Mouse (Mus musculus) layer of hippocampus, adult 9-11 months (tissue): ENCODE data around the gene Tshz2.

ENCODE experiments used
- DNase-seq: peaks from one replicate; pipeline ENCODE4 v3.0.0; 2022

Gene Tshz2

DNA sequence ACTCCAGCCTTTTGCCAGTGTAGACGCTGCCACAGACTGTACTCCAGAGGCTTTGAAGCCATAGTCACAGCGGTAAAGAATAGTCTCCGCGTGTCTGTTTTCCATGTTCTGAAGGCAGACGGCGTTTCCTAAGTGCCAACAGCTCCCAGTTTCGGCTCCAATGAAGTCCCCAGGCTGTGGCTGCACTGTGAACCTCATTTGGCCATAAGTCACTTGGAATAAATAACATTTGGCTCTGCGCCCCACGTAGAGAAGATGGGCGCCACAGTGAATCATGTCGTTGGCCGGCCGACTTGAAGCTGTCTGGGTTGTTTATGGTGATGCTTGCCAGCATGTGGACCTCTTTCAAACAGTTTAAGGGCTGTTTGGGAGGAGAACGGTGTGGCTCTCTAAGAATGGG lies 426.0 kb downstream of the Tshz2 start:
- no peak for DNase-seq

DNA sequence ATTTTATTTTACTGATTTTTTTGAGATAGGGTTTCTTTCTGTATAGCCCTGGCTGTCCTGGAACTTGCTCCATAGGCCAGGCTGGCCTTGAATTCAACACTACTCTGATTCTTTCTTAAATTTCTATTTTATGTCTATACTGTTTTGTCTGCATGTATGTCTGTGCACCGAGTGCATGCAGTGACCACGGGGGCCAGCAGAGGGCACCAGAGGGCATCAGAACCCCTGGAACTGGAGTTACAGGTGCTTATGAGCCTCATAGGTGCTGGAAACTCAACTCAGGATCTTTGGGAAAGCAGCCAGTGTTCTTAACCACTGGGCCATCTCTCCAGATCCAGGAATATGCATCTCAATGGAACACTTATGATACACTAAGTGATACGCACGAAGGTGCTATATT lies 427.3 kb downstream of the Tshz2 start:
- no peak for DNase-seq

DNA sequence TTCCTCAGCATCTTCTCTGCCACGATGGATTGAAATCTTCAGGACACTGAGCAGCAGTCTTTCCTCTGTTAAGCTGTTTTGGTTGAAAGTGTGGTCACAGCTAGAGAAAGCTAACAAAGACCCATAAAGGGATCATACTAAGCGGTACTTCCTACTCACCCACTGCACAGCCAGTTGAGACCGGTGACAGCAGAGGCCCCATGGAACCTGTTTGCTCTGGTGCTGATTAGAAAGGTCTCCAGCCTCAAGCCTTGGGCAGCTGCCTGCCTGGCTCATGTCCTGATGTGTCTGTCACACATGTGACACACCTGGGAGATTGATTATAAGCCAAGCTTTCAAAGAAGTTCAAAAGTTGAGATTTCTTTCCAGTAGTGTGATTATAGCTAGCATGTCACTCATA lies 429.6 kb downstream of the Tshz2 start:
- no peak for DNase-seq

DNA sequence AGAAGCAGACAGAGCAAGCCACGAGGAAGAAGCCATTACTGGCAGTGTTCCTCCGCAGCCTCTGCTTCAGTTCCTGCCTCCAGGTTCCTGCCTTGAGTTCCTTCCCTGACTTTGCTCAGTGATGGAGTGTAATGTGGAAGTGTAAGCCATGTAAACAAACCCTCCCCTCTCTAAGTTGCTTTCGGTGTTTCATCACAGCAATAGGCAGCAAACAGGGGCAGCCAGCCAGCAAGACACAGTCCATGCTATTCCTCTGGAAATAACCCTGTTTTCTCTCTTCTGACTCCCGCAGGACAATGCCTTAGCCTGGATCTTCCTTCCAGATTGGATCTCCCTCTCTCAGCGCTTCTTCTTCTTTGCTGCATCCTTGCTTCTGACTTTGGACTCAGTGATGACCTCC lies 437.2 kb downstream of the Tshz2 start:
- no peak for DNase-seq

DNA sequence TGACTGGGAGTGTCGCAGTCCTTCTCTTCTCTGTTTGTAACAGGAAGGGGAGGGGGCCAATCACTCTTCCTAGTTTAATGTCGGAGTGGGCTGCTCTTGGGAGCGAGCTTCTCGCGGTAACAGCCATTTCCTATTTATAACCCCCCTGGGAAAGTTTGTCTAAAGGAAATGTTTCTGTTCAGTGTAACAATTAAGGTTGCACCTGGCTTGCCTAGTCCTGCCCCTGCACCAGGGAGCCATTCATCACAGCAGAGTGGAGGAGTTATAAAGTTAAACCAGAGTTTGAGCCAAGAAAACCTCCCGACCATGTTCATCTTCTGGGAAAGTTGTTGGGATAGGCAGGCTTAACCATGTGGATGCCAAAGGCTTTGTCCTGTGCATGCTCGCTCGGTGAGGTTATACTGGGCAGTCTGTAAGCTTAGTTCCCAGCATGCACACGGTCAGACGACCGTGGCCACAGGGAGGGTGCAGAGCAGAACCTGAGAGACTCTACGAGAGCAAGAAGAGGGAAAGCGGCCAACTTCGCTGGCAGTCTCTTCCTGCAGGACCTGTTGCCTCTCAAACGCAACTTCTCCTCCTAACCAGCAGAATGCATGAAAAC lies 437.9 kb downstream of the Tshz2 start:
- DNase-seq, result no peak

DNA sequence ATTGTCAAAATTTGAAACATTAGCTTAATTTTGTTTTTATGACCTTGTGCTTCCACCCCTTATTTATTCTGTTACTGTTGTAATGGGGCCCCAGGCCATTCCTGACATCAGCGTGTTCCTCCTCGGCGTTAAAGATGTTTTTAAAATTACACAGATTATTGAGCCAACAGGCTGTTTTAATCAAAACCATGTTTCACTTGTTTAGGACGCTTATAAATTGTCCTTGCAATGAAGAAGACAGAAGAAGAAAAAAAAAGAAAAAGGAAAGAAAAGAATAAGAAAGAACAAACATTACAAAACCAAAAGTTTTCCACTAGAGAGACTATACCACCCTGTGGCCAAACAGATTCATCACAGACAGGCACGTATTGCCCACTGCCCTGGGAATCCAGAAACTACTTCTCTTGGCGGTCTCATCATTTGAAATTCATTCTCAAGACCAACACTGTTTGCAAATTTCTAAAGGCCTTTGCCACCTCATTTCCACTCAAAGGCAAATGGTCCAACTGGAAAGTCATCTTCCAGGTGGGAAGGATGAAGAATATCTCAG lies 444.2 kb downstream of the Tshz2 start:
- no peak for DNase-seq

DNA sequence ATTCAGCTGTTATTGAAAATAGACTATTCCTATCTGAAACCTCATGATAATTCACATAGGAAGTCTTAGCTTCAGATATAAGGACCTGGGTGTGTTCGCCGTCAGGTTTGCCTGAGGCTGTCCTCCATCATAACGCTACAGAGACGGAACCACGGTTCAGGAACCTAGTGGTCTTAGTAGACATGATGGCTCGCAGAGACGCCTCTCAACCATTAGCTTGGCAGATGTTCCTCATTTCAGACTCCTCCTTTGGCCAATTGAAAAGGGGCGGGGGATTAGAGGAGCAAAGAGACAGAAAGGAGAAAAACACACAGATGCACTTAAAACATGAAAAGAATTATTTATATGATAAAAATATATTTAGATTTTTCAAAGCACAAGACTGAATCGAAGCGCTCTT lies 445.2 kb downstream of the Tshz2 start:
- no peak for DNase-seq

DNA sequence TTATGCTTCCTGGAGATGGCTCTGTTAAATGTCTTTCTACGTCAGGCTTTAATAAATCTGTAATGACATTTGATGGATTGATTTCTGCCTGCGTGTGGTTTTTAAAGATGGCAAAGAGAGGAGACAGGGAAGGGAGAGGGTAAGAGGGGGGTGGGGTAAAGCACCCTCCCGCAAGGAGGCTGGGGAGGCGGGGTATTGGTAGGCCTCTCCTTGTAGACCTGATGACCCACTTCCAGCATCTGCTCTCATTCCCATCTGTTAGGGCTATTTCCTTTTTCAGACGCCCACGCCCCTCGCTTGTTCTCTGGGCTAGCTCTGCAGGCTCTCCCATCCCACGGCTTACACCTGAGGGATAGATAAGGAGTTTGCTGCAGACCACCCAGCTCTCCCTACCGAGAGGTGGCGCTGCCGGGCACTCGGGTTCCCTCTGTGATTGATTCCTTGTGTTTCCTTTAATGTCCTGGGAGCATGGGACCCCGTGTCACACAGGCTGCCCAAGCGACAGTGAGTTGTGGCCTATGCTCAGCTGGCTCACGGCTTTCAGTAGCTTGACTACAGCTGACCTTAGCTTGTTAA lies 445.7 kb downstream of the Tshz2 start:
- DNase-seq, result no peak

DNA sequence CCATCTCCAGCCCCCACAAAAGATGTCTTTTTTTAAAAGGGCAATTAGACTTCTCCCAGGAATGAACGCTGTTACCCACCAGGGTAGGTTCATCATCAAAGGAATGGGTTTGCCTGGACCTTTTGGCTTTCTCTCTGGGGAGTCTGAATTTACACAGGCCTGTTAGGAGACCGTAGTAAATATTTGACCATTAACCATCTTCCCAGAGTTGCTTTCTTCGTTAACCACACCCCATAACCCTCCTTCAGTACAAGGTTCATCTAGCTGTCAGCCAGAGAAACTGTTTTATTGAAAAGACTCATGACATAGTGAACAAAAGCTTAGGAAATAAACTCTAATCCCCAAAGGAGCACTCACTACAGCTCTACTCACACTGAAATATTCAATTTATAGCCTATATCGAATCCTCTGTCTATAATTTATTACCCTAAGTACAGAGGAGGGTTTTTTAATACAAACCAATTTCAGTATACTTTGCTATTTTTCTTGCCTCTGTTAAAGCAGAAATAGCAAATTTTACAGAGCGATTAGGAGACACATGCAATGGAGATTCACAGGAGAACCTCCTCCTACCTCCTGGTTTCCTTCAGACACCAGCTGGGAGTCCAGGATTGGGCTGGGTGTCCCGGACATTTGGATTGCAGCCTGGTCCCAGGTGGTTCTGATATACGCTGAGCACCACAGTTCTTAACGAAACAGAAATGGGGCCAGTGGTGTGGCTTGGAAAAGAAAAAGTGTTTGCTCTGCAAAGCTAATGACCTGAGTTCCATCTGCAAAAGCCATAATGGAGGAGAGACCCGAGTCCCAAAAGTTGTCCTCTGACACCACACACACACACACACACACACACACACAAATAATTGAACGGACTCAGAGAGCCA lies 459.0 kb downstream of the Tshz2 start:
- no peak for DNase-seq

DNA sequence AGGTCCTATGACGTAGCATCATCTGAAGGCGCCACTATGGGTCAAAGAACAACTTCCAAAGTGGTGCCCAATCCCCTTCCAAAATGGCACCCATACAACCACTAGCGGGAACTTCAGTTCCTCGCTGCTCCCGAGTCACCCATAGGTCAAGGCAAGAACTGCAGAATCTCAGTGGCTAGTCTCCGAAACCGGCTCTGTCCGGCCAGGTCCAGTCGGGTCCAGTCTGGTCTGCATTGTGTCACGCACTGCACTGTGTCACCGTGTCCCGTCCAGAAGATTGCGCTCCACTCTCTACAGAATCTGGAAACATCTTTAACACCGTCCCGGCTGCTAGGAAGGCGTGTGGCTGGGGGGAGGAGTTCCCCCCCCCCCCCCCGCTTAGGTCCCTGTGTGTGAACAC lies 461.4 kb downstream of the Tshz2 start:
- DNase-seq, result no peak

DNA sequence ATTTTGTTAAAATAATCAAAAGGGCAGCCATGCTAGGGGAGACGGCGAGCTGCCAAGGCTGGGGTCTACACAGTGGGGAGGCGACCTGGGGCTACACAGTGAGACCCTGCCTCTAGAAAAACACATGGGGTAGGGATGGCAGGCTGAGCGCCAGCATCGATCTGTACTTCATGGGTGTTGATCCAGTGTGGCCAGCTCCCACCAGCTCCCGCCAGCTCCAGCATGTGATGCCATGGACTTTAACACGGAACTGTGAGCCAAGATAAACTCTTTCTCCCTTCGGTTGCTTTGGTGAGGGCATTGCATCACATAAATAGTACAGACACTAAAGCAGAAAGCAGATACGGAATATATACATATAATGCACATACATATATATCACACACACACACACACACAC lies 462.1 kb downstream of the Tshz2 start:
- no peak for DNase-seq

DNA sequence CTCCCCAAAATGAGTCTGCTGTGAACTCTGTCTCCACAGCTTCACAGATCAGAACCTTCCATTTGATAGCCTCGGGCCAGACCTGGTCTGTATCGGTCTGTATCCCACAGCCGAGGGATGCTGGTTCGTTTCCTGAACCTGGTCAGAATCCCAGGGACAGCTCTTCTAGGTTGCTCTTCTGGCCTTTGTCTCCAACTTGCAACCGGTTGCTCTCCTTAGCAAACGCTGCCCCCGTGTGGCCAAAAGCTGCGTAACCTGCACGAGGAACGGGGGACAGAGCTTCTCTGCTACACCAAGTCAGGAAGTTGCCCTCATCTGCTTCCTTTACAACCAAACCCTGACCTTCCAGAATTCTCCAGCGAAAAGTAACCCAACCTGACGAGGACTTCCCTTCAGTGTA lies 468.3 kb downstream of the Tshz2 start:
- peak; percentile 62 for DNase-seq

DNA sequence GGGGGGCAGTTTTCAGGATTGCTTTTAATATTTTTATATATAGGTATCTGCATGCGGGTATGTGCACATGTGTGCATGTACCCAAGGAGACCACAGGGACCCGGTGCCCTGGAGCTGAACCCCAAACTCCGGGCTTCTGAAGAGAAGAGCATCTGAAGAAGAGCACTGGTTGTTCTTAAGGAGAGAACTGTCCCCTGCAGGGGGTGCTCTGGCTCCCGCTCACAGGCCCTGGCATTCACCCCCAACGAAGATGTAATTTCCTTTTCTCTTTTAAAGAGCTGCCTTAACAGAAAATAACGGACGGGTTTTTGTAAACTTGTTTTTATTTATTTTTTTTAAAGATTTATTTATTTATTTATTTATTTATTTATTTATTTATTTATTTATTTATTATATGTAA lies 469.1 kb downstream of the Tshz2 start:
- no peak for DNase-seq

DNA sequence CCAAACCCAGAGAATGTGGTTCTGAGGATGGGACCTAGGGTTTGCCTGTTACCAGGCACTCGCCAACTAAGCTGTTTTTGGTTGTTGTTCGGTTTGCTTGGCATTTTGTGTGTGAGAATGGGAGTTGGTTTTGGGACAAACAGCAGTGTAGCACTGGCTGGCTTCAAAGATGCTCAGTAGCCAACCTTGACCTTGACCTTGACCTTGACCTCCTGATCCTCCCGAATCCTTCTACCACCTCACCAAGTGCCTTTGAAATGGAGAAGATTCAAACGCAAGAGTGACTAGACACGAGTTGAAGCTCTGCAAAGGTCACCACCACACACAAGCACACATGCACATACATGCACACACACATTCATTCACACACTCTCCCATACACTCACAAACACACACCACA lies 470.5 kb downstream of the Tshz2 start:
- DNase-seq, result no peak

DNA sequence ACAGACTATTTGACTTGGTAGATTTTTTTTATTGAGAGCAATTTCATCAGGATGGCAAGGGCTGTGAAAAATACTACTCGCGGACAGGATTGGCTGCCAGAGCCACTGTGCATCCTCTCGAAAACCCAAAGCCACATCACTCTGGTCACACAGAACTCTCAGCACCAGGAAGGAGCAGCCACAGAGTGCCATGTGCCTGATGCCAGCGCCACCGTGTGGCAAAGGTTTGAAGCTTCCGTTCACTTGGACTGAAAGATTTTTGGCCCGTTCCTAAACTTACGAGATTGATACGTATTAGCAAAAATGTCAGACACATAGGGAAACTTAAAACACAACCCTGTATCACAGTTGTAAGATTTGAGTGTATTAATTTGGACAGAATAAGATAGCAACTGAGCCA lies 471.0 kb downstream of the Tshz2 start:
- DNase-seq, result no peak

DNA sequence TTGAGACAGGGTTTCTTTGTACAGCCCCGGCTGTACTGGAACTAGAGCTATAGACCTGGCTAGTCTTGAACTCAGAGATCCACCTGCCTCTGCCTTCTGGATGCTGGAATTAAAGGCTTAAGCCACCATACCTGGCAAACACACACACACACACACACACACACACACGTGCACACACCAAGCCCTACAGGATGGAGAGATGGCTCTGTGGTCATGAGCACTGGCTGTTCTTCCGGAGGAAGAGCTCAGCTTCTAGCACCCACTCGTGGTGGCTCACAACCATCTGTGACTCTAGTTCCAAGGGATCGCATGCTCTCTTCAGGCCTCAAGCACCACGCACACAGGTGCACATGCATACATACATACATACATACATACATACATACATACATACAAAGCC lies 471.6 kb downstream of the Tshz2 start:
- no peak for DNase-seq

DNA sequence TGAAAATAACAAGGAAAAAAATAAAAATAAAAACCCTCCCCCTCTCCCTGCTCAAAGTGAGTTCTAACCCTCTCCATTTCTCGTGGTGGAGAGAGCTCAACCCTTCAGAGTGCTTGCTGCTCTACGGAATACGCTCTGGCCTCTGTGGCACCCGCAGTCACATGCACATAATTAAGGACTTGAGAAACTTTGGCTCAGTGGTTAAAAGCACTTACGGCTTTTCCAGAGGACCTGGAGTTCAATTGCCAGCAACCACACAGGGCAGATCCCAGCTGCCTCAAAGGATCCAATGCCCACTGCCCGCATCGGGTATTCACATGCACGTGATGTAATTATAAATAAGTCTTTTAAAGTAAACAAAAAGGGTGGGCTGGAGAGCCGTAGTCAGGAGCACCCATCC lies 473.2 kb downstream of the Tshz2 start:
- DNase-seq, result no peak

DNA sequence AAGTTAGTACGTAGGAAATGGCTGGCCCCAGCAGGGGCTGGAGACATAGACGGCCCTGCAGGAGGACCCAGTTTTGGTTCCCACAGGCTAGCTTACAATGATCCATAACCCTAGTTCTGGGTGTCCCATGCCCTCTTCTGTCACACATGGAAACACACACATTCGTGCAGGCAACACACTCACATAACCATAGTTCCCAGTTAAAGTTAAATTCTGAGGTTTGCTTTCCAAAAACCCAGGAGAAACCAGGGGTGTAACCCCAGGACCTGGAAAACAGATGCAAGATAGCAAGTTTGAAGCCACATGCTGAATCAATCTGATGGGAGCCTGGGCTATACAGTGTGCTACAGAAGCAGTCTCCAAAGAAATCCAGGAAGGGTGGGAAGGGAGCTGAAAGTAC lies 475.0 kb downstream of the Tshz2 start:
- DNase-seq, result no peak

DNA sequence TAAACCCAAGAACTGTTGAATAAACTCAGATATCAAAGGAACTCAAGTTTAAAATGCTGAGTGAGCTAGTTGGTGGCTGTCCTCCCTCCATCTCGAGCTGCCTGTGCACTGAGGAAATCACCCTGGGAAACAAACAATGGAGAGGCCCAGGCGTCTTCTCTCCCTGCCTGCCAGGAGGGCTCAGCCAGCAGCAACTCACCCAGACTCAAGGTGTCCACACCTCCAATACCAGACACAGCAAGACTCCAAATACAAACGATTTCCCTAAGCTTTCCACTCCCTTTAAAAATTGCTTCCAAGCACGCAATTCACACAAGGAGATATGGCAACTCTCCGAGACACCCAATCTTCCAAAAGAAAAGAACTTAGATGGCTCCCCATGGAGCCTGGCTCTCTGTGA lies 476.7 kb downstream of the Tshz2 start:
- no peak for DNase-seq

DNA sequence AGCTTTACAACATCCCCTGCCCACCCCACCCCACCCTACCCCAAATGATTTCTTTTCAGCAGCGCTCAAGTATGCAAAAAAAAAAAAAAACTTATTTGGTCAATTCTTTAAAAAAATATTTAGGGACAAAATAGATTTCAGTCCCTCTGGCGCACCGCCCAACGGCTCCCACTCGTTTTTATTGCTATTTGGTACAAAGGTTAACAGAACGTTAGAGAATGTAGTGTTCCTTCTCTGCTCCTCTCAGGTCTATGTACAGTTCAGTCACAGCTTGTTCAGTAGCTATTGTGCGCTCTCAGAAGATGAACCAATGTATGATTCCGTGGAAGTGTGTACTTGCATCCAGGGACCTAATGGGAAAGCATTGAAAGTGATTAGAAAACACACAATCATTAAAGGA lies 477.5 kb downstream of the Tshz2 start:
- no peak for DNase-seq

DNA sequence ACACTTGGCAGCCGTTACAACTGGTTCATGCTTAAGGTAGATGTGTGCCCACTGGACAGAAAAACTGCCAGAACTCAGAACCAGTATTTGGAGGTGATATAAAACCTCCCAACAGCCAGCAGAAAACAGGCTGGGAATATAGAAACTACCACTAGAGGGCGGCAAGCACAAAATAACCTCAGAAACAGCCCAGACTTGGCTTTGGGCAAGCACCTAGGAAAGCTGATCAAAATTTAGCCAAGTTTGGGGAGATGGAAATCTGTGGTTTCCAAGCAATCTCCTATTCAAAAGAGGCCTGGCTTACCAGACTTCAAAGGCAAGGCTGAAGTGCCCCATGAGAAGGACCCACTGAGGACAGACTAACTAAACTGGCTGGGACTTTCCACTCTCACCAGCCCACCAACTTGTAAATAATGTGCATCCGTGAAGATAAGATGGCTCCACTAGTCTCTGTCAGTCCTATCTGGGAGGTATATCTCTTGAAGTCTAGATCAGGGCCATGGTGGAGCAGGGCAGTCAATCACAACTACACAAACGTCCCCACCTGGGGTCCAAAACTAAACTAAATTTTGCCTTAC lies 484.0 kb downstream of the Tshz2 start:
- DNase-seq, result peak; percentile 64

DNA sequence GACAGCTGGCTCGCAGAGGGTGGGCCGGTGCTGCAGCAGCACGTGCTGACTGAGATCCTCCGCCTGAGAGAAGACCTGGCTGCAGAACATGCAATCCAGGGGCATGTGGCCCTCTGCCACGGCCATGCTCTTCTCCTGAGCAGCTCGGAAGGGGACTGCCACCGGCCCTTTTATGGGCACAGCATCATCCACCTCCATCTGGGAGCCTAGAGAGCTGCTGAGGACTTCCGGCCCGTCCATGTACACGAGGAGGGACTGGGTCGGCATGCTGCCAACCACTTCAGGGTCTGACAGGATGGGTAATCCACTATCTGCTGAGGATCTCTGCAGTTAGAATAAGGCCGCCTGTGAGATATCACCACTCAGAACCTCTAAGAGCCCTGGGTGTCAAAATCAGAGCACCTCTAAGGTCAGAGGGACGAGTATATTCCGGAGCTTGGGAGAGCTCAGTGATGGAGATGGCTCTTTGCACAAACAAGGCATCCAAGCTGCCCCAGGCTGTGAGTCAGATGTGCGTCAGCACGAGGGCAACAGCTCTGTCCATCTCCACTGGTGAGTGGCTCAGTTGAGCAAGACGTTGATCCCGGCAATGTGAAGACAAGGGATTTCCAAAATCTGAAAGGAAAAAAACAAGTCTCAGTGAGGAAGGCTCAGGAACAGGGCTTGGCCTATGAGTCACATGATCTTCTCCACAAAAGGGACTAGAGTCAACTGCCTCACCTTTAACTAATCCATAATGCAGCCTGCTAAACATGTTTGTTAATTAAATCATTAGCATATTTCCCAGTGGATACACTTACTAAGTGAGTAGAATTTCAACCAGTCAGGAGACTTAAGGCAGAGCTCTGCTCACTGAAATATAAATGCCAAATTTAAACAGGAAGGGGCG lies 487.6 kb downstream of the Tshz2 start:
- DNase-seq, result no peak
